Mouse (Mus musculus) erythroblast, embryonic 14.5 days (primary cell): ENCODE results near the gene Vps8.

Source experiments
- GATA1 ChIP-seq: IDR thresholded peaks from 2 replicates; pipeline ENCODE4 v1.6.1; 2012; ENCODE audit warnings: low read length, inconsistent platforms, mixed read lengths
- TAL1 ChIP-seq: IDR thresholded peaks from 3 replicates; pipeline ENCODE4 v1.6.1; 2012; ENCODE audit warnings: low read length, inconsistent platforms, mixed read lengths

GRCm38 (mm10) chr16:21620630-21621029 lies 197.7 kb downstream of the Vps8 start:
- TF ChIP-seq GATA1 (no peak), TAL1 (no peak)
